Mouse (Mus musculus) cerebellum, postnatal 10 days (tissue): ENCODE results near the gene Mrap2.

Experiments
- DNase-seq, 2 experiments: peaks; one replicate each; pipeline ENCODE4 v3.0.0; 2021; ENCODE audit warnings: mixed read lengths in 2 of 2

Mrap2 gene

GRCm38 (mm10) chr9:87182231-87182630 is 38.1 kb downstream of the Mrap2 start:
- no peak for DNase-seq

- no peak for DNase-seq
Observed at GRCm38 (mm10) chr9:87187336-87187735, 43.2 kb downstream of the Mrap2 start.

- no peak for DNase-seq
Observed at GRCm38 (mm10) chr9:87193721-87194120, 49.6 kb downstream of the Mrap2 start.

DNA sequence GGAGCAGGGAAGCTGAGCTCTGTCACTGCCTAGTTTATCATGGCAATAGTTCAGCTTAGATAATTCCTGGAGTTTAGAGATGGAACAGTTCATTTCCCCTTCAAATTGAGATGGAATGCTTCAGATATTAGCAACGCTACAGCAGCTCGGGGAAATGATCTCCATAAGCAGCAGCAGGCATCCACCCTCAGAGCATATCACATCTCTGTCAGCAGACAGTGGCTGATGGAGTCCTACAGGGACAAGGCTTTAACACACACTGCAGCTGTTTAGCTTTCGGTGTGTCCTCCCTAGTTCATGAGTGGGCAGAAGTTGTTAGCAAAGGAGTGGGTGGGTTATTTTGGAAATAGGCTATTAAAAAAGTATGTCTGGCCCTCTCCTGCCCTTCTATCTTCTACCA is 53.2 kb downstream of the Mrap2 start:
- no peak for DNase-seq

DNA sequence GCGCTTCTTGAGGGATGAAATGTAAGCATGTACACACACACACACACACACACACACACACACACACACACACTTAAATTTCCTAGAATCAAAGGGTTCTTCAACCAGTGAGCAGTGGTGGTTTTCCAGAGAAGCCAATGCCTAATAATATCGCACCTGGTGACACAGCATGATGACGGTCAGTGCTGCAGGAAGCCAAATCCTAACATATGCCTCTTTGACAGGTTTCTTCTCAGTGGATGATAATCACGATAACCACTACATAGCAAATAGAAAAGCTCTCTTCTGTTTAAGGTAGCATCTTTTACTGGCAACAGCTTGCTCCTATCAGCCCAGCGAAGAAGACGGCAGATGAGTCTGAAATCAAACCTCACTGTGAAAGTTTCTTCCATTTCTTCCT is 53.9 kb downstream of the Mrap2 start:
- DNase-seq, result peak; percentile 17 to 29

DNA sequence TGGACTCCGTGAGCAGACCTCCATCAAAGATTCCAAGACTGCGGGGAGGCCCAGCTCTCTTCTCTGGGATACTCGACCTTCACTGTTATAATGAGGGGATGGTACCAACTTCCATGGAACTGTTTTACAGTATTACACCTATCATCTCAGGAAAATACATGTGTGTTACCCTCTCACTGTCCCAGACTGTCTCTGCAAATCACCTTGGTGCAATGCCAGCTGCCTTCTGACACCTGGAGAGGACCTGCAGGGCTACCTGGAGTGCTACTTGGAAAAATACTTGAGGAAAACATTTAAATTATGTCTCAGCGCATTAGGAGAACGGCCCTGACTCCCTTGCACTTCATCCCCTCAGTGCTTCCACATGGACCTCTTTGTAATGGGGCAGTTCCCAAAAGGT is 56.3 kb downstream of the Mrap2 start:
- DNase-seq, result no peak

GRCm38 (mm10) chr9:87200919-87201318 is 56.8 kb downstream of the Mrap2 start:
- DNase-seq, result no peak

- DNase-seq, result no peak
Observed at GRCm38 (mm10) chr9:87202431-87202830, 58.3 kb downstream of the Mrap2 start.

DNA sequence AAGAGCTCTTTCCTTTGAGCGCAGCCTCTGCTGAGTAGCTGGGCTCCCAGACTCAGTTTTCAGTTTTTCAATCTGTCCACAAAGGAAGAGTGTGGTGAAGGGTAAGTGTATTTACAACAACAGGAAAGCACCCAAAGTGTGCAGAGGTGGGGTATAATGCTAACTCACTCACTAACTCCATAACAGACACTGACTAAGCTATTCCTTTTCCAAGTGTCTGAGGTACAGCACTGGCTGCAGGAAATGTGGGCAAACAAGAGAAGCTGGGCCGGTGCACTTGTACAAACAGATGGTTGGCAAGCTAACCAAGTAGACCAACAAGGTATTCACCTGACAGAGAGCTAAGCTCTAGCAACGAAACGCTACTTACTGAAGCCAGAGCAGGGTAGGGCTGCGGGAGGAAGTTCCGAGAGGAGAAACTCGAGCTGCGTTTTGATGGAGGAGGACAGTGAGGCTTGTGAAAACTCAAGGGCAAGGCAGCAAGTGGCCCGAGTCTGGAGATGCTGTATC is 66.8 kb downstream of the Mrap2 start:
- DNase-seq, result no peak

DNA sequence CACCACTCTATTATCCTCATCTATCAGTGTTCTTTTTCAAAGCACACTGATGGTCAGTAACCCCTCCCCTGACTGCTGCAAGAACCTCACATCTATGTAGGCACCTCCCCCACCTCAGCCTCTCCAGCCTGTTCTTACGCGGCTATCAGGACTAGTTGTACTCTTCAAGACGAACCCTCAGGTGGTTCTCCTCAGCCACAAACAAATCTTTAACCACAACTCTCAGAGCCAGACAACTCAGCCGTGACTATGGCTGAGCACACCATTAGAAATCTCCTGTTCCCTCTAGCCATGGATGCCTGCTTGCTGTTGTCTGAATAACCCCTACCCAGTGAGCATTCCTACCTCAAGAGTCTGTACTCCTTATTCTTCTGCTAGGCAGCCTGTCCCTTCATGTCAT is 69.1 kb downstream of the Mrap2 start:
- DNase-seq, result no peak
